Mouse (Mus musculus): ENCODE data around the gene Mcm7. TPM values are rescaled to one million over a fixed set of nuclear protein-coding genes. Genes with fewer than 3 reads are reported as not detected.
A peak's percentile ranks its signal among the peaks of the same experiment; 100 is the strongest.

The Mcm7 gene
- total and polyA plus RNA-seq, 3 experiments: 202 to 565 (median 255) TPM

- Histone ChIP-seq H3K4me1 (ENCODE audit: control insufficient read depth in 1 of 2, insufficient read depth in 2 of 2, low read length in 2 of 2) (peaks cover 0 to 3% of the 10 kb centered on the region in 2 experiments; a peak in 1 of 4 replicates), H3K9ac (ENCODE audit: control insufficient read depth, low read depth, low read length, poor library complexity, severe bottlenecking) (no peak overlapping the region), H3K4me3 (ENCODE audit: control insufficient read depth in 1 of 2, insufficient read depth in 1 of 2, low read depth in 2 of 2, low read length in 2 of 2) (no peak overlapping the region), H3K27me3 (ENCODE audit: control insufficient read depth in 1 of 2, insufficient read depth in 2 of 2, low read length in 2 of 2) (no peaks in the 10 kb centered on the region), H3K27ac (ENCODE audit: control insufficient read depth, low read depth, low read length) (no peak overlapping the region), H3K36me3 (ENCODE audit: control insufficient read depth in 1 of 2, insufficient read depth in 2 of 2, low read length in 2 of 2) (peaks cover 6 to 15% of the 10 kb centered on the region in 2 experiments; a peak in 3 of 4 replicates), H3K9me3 (replicated peaks; ENCODE audit: insufficient read depth, low read length) (no peaks in the 10 kb centered on the region), H3K79me2 (ENCODE audit: control insufficient read depth, insufficient read depth, low read length, poor library complexity) (peaks cover 23% of the 10 kb centered on the region)
- no peak for DNase-seq (ENCODE audit: low read depth, low spot score)
- peak; percentile 14; the same call in 1 of the 2 replicates for TF ChIP-seq POLR2AphosphoS5 (IDR thresholded peaks at IDR 0.05; ENCODE audit: borderline replicate concordance, low read depth, low read length)
- peak; percentile 46; a peak in 2 of 4 replicates for TF ChIP-seq POLR2A (IDR thresholded peaks at IDR 0.05; ENCODE audit: control insufficient read depth in 1 of 2, insufficient read depth in 1 of 2, low read depth in 1 of 2, low read length in 2 of 2, poor library complexity in 1 of 2)
- TF ChIP-seq ZMIZ1 (IDR thresholded peaks at IDR 0.05; ENCODE audit: low read depth, low read length): no peak
- TF ChIP-seq MAFK (IDR thresholded peaks at IDR 0.05; ENCODE audit: borderline replicate concordance, low read depth, low read length): peak; percentile 63; the same call in 1 of the 2 replicates
Observed at GRCm38 (mm10) chr5:138165594-138165993, 6.6 kb downstream of the Mcm7 start.

DNA sequence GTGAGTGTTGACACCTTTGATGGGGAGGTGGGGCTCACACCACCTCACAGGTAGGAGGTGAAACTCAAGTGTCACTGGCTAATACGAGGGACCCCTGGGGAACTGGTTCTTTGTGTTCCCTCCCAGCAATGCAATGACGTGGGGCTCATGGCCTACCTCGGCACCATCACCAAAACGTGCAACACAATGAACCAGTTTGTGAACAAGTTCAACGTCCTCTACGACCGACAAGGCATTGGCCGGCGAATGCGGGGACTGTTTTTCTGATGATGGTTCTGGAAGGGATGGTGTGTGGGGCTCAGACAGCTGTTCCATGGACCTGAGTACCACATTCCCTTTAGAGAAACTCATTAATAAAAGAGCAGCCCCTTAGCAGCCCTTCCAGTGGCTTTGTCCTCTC lies 8.6 kb downstream of the Mcm7 start:
- Histone ChIP-seq H3K4me3 (ENCODE audit: control insufficient read depth in 1 of 2, insufficient read depth in 1 of 2, low read depth in 2 of 2, low read length in 2 of 2) (no peak overlapping the region), H3K36me3 (ENCODE audit: control insufficient read depth in 1 of 2, insufficient read depth in 2 of 2, low read length in 2 of 2) (peaks cover 3 to 7% of the 10 kb centered on the region in 2 experiments; a peak in 2 of 4 replicates), H3K9me3 (replicated peaks; ENCODE audit: insufficient read depth, low read length) (no peaks in the 10 kb centered on the region), H3K27ac (ENCODE audit: control insufficient read depth, low read depth, low read length) (no peak overlapping the region), H3K9ac (ENCODE audit: control insufficient read depth, low read depth, low read length, poor library complexity, severe bottlenecking) (no peak overlapping the region), H3K4me1 (ENCODE audit: control insufficient read depth in 1 of 2, insufficient read depth in 2 of 2, low read length in 2 of 2) (peaks cover 0 to 3% of the 10 kb centered on the region in 2 experiments; a peak in 1 of 4 replicates), H3K79me2 (ENCODE audit: control insufficient read depth, insufficient read depth, low read length, poor library complexity) (peaks cover 9% of the 10 kb centered on the region), H3K27me3 (ENCODE audit: control insufficient read depth in 1 of 2, insufficient read depth in 2 of 2, low read length in 2 of 2) (no peaks in the 10 kb centered on the region)
- no peak for TF ChIP-seq MAZ (IDR thresholded peaks at IDR 0.05; ENCODE audit: low read depth, low read length)
- TF ChIP-seq EP300 (IDR thresholded peaks at IDR 0.05; ENCODE audit: low read depth in 1 of 2, low read length in 2 of 2): no peak
- 0 out of 2 replicates have a peak, but pooled peaks have one; percentile 6 for TF ChIP-seq MAFK (IDR thresholded peaks at IDR 0.05; ENCODE audit: borderline replicate concordance, low read depth, low read length)
- no peak for TF ChIP-seq USF1 (IDR thresholded peaks at IDR 0.05; ENCODE audit: low read depth, low read length)
- TF ChIP-seq MXI1 (IDR thresholded peaks at IDR 0.05; ENCODE audit: low read depth, low read length): no peak
- no peak for TF ChIP-seq MAX (IDR thresholded peaks at IDR 0.05; ENCODE audit: low read length)
- TF ChIP-seq GATA1 (IDR thresholded peaks at IDR 0.05; ENCODE audit: low read depth, low read length): no peak
- no peak for TF ChIP-seq ZKSCAN1 (IDR thresholded peaks at IDR 0.05; ENCODE audit: low read depth, low read length)
- peak; percentile 42 for DNase-seq (ENCODE audit: low read depth, low spot score)

GRCm38 (mm10) chr5:138163046-138163445 lies 9.2 kb downstream of the Mcm7 start:
- peaks cover 9% of the 10 kb centered on the region for H3K79me2 ChIP-seq (ENCODE audit: control insufficient read depth, insufficient read depth, low read length, poor library complexity)
- no peaks in the 10 kb centered on the region for H3K9me3 ChIP-seq (replicated peaks; ENCODE audit: insufficient read depth, low read length)
- TF ChIP-seq NELFE (IDR thresholded peaks at IDR 0.05; ENCODE audit: low read depth, low read length) (no peak), BHLHE40 (IDR thresholded peaks at IDR 0.05; ENCODE audit: borderline replicate concordance, low read depth, low read length) (no peak), CTCF (IDR thresholded peaks at IDR 0.05 in 2 of 3, conservative IDR thresholded peaks at IDR 0.05 in 1 of 3; ENCODE audit: control insufficient read depth in 1 of 3, insufficient read depth in 1 of 3, low read depth in 2 of 3, low read length in 3 of 3, poor library complexity in 1 of 3, severe bottlenecking in 1 of 3) (no peak), ZKSCAN1 (IDR thresholded peaks at IDR 0.05; ENCODE audit: low read depth, low read length) (no peak), TBP (IDR thresholded peaks at IDR 0.05; ENCODE audit: low read depth, low read length) (no peak), ETS1 (IDR thresholded peaks at IDR 0.05; ENCODE audit: low read depth, low read length) (no peak), ZNF384 (IDR thresholded peaks at IDR 0.05; ENCODE audit: low read depth, low read length) (no peak), SIN3A (IDR thresholded peaks at IDR 0.05; ENCODE audit: low read length) (no peak), USF1 (IDR thresholded peaks at IDR 0.05; ENCODE audit: low read depth, low read length) (no peak), UBTF (IDR thresholded peaks at IDR 0.05; ENCODE audit: borderline replicate concordance, insufficient read depth, low read depth, low read length) (no peak), POLR2AphosphoS2 (IDR thresholded peaks at IDR 0.05; ENCODE audit: low read length) (no peak), MXI1 (IDR thresholded peaks at IDR 0.05; ENCODE audit: low read depth, low read length) (no peak), MAX (IDR thresholded peaks at IDR 0.05; ENCODE audit: low read length) (no peak), MYB (IDR thresholded peaks at IDR 0.05; ENCODE audit: low read depth, low read length) (no peak), MAFK (IDR thresholded peaks at IDR 0.05; ENCODE audit: borderline replicate concordance, low read depth, low read length) (no peak), JUND (IDR thresholded peaks at IDR 0.05; ENCODE audit: low read depth, low read length) (no peak)
- peaks cover 3 to 7% of the 10 kb centered on the region in 2 experiments; a peak in 1 of 4 replicates for H3K36me3 ChIP-seq (ENCODE audit: control insufficient read depth in 1 of 2, insufficient read depth in 2 of 2, low read length in 2 of 2)
- no peak overlapping the region for H3K27ac ChIP-seq (ENCODE audit: control insufficient read depth, low read depth, low read length)
- peaks cover 0 to 3% of the 10 kb centered on the region in 2 experiments; a peak in 1 of 4 replicates for H3K4me1 ChIP-seq (ENCODE audit: control insufficient read depth in 1 of 2, insufficient read depth in 2 of 2, low read length in 2 of 2)
- no peak overlapping the region for H3K4me3 ChIP-seq (ENCODE audit: control insufficient read depth in 1 of 2, insufficient read depth in 1 of 2, low read depth in 2 of 2, low read length in 2 of 2)
- no peaks in the 10 kb centered on the region for H3K27me3 ChIP-seq (ENCODE audit: control insufficient read depth in 1 of 2, insufficient read depth in 2 of 2, low read length in 2 of 2)
- no peak for DNase-seq (ENCODE audit: low read depth, low spot score)
- no peak overlapping the region for H3K9ac ChIP-seq (ENCODE audit: control insufficient read depth, low read depth, low read length, poor library complexity, severe bottlenecking)
